Mouse (Mus musculus) spleen, postnatal 36 days (tissue): ENCODE data around the gene B3gnt3.

Experiments
- DNase-seq, 2 experiments: peaks; one replicate each; pipeline ENCODE4 v3.0.0; 2022; ENCODE audit warnings: low spot score in 2 of 2, mixed read lengths in 1 of 2

Gene B3gnt3

GRCm38 (mm10) chr8:71678216-71678615, 23.4 kb downstream of the B3gnt3 start:
- DNase-seq = no peak

GRCm38 (mm10) chr8:71677555-71677954, 24.0 kb downstream of the B3gnt3 start:
- peak; percentile 54 to 65 for DNase-seq

- no peak for DNase-seq
These were observed 24.8 kb downstream of the B3gnt3 start for GRCm38 (mm10) chr8:71676803-71677202.

- peak; percentile 68 to 70 for DNase-seq
These were observed 25.4 kb downstream of the B3gnt3 start, which contains the start of gene Jak3 for GRCm38 (mm10) chr8:71676020-71676741. Gene Jak3 (plus strand): TSS chr8:71676296.

GRCm38 (mm10) chr8:71675456-71676019, 26.1 kb downstream of the B3gnt3 start:
- no peak for DNase-seq

- DNase-seq = no peak
These were observed 27.5 kb downstream of the B3gnt3 start for GRCm38 (mm10) chr8:71674071-71674470.

- DNase-seq = no peak
These were observed 29.3 kb downstream of the B3gnt3 start for GRCm38 (mm10) chr8:71672168-71672735.

- DNase-seq = peak; percentile 82 to 87
These were observed 30.0 kb downstream of the B3gnt3 start, which contains the start of gene Unc13a for GRCm38 (mm10) chr8:71671549-71671965. Gene Unc13a (minus strand): TSS chr8:71671757.

- peak in 1 of 2 experiments; percentile 35 for DNase-seq
These were observed 30.7 kb downstream of the B3gnt3 start for GRCm38 (mm10) chr8:71670621-71671548.

GRCm38 (mm10) chr8:71670198-71670597, 31.4 kb downstream of the B3gnt3 start:
- no peak for DNase-seq

- DNase-seq = peak; percentile 61 to 65
These were observed 33.2 kb downstream of the B3gnt3 start for GRCm38 (mm10) chr8:71668220-71668975.

- no peak for DNase-seq
These were observed 34.3 kb downstream of the B3gnt3 start for GRCm38 (mm10) chr8:71667256-71667655.

- no peak for DNase-seq
These were observed 34.7 kb downstream of the B3gnt3 start for GRCm38 (mm10) chr8:71666855-71667254.

- peak; percentile 53 to 64 for DNase-seq
These were observed 36.1 kb downstream of the B3gnt3 start for GRCm38 (mm10) chr8:71665331-71666130.

- DNase-seq = peak; percentile 68 to 76
These were observed 41.1 kb downstream of the B3gnt3 start for GRCm38 (mm10) chr8:71660325-71661120.

GRCm38 (mm10) chr8:71659751-71660150, 41.8 kb downstream of the B3gnt3 start:
- DNase-seq = no peak

GRCm38 (mm10) chr8:71658515-71659049, 43.0 kb downstream of the B3gnt3 start:
- DNase-seq = no peak

GRCm38 (mm10) chr8:71657816-71658215, 43.8 kb downstream of the B3gnt3 start:
- DNase-seq = no peak

- DNase-seq = no peak
These were observed 47.0 kb downstream of the B3gnt3 start for GRCm38 (mm10) chr8:71654600-71654999.
